Mouse (Mus musculus) brain, adult 2 months (tissue): ENCODE results near the gene 2010003K11Rik.

ENCODE experiments used
- DNase-seq: peaks from one replicate; pipeline ENCODE4 v3.0.0; 2011; ENCODE audit warnings: low read depth, low spot score

The 2010003K11Rik gene

DNA sequence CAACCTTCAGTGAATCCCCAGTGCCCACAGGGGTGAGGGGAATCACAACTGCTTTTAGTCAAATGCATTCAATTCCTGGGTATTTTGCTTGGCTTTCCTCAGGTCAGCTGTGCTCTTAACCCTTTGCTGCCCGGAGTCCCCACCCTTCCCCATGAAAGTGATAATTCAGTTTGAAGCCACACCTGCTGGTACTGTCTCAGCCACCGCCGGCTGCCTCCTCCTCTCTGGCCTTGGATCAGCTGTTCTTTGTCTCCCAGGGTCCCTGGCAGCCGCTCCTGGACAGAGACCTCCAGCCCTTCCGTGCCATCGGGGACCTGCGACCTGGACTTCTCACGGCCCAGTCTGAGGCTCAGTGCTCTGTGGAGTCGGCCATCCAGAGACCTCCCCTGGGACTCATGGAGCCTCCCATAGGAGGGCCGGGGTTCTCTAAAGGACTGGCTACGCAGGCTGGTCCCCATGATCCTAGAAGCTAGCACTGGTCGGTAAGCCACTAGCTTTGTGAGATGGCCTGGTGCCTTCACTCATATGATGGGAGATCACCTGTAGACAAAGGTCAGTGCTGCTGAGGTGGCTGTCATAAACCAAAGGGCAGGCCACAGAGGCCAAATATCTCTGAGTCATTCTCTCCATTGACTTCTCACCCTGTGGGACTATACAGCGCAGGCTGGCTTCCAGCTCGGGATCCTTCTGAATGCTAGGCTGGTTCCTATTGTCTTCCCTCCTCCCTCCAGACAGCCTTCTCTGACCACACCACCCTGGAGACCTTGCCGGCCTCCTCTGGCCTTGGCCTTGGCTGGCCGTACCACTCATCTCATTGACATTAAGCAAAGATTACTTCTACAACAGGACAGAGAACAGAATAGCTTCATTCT is at the start of gene 2010003K11Rik:
Gene 2010003K11Rik, minus strand, starts transcription at position 522 of the 872 bp plus-strand sequence.
- DNase-seq = no peak

DNA sequence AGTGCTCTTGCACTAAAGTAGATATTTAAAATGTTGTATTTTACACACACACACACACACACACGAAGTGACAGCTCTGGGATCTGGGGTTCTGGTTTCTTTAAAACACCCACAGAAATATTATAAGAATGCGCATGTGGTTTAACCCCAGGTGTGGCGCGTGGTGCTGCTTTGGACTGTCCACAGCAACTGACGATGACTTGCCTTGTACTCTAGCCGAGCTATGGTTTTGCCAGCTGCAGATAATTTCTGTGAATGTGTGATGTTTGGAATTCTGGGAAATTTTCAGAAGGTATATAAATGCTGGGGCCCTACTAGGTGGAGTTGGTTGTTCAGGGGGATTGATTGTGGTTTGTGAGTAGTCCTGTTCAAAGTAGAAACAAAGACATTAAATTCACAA is 49.4 kb upstream of the 2010003K11Rik start:
- DNase-seq = no peak

DNA sequence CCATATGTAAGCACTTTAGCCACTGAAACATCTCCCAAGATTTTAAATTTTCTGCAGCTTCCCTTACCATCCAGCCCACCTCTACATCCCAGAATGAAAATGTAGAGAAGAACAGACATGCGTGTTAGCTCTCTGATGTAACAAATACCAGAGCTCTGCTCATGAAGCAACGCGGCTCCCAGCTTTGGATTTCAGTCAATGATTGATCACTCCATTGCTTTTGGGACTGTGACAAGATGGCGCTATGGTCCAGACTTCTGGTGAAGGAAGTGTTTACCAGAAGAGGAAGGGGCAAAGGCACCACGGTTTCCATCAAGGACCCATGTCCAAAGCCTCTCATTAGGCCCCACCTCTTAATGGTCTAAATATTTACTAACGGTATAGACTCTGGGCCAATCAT is 47.5 kb upstream of the 2010003K11Rik start:
- DNase-seq = no peak

DNA sequence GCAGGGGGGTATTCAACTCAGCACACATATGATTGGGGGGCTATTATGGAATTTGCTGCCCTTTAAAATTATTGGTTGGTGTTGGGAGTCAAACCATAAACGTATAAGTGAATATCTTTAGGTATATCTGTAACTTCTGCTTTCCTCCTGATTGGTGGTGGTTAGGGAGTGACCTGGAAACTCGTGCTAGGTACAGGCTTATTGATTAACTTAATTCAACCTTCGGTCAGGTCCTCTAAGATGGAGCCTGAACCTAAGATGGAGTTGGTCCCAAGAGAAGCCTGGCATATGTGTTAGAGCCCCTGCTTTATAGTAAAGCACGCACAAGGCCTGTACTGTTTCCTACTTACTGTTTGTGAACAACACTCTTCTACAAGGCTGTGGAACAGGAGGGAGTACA is 46.7 kb upstream of the 2010003K11Rik start:
- no peak for DNase-seq

DNA sequence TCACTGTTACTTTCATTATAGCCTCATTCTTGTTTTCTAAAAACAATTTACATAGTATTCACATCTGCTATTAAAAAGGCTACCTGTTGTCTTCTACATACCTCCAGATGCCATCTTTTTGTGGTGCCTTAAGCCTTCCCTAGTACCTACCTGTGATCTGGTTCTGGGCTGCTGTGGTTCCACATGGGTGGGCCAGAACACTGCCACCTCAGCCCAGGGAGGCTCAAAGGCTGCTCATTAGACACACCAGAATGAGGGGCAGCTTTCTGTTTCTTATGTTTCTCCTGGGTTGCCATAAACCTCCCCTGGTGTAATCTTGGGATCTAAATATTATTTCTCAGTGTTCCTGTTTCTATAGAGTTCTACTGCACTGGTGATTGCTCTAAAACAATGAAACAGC is 43.7 kb upstream of the 2010003K11Rik start:
- DNase-seq = no peak

DNA sequence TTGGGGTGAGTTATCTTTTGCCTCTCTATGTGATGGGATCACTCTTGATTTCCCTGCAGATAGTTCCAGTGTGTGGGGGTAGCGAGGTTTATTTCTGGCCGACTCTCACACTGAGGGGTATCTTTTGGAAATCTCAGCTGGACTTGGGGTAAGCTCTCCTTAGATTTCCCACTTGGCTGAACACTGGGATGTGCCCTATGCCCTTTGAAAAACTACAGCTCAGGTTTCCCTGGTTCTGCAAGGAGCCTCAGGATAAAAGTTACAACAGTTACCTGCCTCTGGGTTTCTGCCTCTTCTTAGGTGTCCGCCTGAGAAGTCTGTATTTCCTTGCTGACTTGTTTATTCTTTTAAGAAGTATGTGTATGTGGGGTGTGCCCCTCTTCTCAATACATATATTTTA is 42.6 kb upstream of the 2010003K11Rik start:
- no peak for DNase-seq

DNA sequence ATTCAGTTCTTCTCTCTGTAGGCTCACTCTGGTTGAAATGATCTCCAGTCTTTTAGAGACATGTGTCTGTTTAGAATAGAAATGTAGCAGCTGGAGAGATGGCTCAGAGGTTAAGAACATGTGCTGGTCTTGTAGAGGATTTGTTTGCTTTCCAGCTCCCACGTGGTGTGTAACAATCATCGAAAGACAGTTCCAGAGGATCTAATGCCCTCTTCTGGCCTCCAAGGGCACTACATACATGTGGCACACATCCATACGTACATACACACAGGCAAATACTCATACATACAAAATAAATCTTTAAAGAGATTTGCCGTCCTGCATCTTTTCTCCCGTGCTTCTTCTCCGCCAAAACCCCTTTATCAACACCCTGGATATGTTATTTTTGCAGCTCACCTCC is 41.9 kb upstream of the 2010003K11Rik start:
- no peak for DNase-seq

DNA sequence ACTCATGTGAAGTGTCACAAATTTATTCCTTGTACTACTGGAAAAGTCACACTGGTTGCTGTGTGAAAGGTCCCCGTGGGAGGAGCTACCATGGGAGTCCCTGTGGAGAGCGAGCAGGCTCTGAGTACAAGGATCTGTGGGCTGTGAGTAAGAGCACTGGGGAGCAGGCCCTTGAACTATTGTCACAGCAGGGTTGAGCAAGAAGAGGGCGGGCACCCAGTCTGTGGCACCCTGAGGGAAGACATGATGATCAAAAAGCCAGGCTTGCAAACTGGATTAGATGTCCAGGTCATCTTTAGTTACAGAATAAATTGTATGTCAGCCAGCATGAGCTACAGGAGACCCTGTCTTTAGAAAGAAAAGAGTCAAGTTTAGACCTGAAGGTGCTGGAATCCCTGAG is 38.2 kb upstream of the 2010003K11Rik start:
- no peak for DNase-seq

DNA sequence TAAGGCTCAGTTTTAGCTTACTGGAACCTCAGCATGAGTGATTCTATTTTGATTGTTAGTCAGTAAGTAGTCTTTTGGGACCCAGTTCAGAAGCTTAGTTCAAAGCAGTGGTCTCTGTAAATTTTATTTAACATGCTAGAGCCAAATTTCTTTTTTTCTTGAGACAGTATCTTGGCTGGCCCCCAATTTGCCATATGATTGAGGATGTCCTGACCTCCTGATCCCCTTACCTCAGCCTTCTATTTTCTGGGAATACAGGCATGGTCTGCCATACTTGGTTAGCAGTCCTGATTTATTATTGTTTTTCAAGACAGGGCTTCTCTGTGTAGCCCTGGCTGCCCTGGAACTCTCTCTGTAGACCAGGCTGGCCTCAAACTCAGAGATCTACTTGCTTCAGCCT is 37.5 kb upstream of the 2010003K11Rik start:
- no peak for DNase-seq

DNA sequence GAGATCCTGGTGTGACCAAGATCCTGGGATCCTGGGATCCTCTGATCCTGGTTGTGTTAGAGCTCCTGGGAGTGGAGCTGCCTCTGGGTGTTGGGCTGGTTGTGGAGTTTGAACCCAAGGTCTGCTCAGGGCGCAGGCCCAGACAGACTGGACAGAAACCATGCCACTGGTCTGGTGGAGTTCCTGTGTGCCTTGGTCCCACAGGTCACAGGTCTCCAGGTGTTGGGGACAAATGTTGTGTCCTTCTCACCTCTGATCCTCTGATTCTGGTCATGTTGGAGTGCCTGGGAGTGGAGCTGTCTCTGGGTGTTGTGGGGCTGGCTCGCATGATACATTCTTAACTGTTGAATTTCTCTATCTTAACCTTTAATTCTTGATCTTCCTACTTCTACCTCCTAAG is 36.3 kb upstream of the 2010003K11Rik start:
- no peak for DNase-seq

DNA sequence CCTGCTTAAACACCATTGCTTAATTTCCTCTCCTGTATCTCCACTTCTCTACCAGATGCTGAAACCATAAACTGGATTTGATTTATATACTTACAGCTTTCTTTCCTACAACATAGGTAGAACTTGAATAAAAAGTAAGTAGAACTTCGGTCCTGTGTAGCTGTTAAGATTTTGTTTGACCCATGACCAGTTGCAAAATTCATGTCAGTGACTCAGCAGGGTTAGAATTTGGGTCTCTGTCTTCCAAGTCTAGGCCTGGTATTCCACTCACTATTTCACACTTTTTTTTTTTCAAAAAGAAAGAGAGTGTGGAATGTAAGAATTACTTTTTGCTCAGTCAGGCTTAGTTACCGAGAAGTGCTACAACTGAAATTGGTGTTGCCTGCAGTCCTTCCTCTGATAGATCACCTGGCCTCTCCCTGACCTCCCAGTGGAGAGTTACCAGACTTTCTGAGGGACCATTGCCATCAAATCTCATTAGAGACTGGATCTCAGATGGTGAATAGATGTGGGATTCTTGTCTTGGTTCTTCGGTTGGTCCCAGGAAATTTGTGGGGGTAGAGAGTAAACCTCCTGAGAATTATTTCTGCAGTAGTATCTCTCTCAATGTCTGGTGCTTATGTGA is 23.2 kb upstream of the 2010003K11Rik start:
- no peak for DNase-seq

DNA sequence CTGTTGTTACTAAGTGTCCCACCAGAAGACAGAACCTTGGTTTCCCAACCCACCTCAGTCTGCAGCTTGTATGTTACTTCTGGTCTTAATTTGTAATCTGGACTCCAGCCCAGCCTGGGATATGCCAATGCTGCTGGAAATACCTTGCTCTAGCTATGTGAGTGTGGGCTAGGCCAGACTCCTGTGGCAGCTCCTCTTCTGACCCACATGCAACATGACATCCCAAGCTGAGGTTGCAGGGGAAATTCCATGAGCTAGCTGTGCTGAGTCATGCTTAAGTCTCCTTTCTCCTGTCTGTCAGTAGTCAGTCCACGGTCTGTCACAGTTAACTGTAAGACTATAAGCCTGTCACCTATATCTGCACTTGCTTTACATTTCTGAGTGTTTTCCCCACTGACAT is 19.1 kb upstream of the 2010003K11Rik start:
- peak; percentile 33 for DNase-seq

DNA sequence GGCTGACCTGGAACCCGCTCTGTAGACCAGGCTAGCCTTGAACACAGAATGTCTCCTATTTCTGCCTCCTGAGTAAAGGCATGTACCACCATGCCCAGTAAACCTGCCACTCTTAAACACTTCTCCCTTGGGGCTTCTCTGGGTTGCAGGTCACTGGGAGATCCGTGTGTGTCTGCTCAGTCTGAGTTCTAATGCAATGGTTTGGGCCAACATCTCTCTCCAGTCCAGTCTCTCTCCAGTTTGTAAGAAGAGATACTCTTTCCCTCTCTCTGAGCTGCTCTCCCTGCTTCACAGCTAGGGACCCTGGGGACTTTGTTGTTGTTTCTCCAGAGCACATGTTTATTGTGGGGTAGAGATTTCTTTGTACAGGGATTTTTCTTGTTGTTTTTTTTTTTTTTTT is 17.9 kb upstream of the 2010003K11Rik start:
- no peak for DNase-seq

DNA sequence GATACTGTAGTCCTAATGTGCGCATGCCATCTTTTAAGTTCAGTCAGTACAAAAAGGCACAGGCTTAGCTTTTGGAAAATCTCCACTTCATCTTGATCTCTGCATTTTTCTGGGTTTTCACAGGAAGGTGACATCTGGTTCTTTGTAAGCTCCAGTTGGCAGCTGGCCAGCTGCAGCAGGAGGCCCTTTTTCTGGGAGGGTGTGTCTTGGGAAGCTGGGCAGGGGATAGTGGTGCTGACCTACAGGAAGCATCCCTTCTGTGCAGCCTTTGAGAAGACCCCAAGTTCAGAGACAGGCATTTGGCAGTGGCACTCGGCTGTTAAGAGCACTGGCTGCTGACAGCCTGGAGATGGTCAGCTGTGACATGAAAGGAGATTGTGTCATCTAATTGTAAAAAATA is 17.4 kb upstream of the 2010003K11Rik start:
- DNase-seq = peak; percentile 49

DNA sequence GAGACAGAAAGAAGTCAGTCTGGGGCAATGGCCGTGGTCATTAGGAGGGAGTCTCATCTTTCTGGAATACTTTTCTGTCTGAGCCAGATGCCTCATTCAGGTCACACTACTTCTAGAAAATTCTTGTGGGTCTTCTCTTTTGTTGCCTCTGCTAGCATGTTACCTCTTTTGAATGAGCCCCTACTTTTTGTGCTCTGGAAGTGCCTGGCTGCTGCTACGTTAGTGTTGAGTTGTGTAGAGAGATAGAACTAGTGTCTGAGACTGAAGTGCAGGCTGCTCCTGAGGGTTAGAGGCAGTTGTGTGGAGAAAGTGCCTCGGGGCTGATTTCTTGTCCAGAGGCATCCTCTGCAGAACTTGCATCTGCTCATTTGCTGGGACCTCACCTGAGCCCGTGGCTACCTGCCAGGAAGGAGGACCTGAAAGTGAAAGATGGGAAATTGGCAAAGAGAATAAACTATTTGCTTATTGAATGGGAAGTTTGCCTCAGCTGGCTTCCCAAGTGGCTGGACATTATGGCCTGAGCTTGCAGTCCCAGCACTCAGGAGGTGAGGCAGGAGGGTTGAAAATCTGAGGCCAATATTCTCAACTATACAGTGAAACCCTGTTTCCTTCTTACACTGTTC is 15.0 kb upstream of the 2010003K11Rik start:
- DNase-seq = no peak

DNA sequence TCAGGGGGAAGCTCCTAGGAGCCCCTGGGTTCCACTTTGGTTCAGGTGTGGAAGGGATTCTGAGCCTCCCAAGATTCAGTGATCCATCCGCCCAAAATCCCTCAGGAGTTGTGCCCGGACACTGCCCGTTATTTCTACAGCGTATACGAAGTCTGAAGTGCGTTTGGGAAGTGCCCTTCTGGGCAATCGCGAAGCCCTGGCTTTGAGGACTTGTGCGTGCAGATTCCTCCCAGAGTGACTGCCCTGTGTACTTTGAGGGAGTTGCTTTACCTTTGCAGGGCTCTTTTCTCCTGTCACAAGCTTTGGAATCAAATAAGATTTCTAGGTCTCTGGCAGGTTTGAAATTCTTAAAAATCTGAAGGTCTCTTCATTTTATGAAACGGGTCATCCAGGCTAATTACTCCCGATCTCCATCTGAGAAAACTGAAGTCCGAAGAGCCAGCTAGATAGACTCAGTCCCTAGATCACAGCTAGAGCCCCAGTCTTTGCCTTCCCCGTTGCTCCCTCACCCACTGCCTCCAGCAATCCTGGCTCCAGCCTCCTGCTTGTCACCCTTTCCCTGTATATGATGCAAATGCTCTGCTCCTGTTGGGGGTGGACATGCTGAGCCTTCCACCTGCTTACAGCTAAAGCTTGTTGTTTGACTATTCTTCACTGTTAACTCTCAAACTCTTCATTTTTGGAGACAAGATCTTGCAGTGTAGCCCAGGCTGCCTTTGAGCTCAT is 12.9 kb upstream of the 2010003K11Rik start:
- DNase-seq = no peak

DNA sequence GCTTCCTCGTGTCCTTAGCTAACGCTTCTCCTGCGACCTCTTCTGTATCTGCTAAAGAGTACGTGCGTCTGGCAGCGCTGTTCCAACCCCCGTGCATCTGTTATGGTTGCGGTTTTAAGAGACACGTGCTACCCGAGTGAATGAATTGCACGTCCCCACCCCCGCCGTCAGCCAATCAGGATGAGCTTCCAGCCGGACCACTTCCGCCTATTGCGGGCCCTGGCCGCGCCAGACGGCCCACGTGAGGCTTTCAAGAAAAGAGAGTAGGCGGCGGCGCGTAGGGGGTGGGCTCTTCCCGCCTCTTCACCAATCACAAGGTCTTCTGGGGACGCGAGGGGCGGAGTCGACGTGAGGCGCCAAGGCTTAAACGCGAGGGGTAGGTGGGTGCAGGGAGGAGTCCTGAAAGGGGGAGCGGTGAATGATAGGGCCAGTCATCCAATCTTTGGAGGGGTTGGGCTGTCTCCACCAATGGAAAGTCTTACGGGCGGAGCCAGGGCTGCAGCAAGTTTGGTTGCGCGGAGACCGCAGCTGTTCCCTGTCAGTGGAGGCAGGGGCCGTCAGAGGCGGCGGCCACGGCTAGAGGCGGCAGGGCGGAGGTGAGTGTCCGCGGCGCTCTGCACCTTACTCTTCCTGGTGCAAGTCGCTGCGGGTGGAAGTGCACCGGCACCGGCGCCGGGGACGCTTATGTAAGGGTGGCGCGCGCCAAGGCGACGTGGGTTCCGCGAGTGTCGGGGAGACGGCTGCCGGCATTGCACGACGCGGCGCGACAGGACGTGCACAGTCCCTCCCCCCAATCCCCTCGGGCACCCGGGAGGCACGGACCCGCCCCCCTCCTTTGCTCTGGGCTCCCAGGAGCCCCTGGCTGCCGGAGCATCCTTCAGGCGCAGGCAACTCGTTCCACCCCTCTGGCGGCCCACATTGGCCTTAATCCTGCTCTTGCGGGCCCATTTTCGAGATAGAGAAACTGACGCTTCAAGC is 11.9 kb upstream of the 2010003K11Rik start, which contains the start of gene Pcx:
Gene Pcx, plus strand, starts transcription at position 487 of the 978 bp plus-strand sequence.
- DNase-seq = peak; percentile 100

DNA sequence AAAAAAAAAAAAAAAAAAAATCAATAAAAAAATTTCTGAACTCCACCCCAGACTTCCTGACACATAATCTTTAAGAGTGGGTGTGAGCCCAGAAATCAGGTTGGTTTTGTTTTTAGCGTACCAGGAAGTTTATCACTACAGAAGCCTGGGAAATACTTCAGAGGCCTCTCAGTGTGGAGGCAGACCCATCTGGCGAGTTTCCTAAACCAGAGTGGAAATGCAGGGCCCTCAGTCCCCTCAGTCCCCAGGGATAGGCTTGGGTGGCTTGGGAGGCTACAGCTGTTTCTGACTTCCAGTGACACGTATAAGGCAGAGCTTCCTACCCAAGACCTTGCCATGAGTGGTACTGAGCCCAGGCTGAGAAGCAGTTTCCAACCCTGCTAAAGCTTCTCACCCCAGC is 9.4 kb upstream of the 2010003K11Rik start:
- no peak for DNase-seq

DNA sequence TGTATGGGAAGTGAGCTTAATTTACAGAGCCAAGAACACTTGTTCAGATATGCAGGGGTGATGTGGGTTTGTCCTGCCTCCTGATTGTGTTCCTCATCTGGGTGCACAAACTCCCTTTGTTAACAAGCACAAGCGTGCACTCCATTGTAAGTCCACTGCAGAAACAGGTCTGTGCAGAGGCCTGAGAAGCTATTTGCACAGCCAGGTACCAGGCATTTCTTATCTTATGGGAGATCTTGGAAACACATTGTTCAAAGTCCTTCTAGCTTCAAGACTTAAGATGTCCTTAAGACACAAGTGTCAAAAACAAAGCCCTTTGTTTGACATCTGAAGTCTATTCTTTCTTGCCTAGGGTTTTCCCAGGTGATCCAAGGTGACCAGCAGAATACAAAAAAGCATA is 6.4 kb upstream of the 2010003K11Rik start:
- no peak for DNase-seq

DNA sequence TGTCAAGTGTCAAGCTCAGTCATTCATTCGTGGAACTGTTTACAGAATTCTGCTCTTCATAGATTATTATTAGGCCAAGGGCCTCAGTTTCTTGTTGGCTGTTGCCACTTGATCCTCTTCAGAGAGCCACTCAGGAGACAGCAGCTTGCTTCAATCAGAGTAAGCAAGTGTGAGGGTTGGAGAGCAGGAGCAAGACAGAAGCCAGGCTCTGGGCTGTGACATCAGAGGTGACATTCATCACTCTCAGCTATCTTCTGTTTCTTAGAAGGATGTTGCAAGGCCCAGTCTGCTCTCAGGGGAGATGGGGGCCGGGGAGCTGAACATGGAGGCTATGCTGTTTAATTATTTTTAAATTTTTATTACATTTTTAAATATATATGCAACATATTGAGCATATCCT is 4.3 kb upstream of the 2010003K11Rik start:
- no peak for DNase-seq
